Mouse (Mus musculus): ENCODE measurements around the gene Apobr.

The Apobr gene

DNA sequence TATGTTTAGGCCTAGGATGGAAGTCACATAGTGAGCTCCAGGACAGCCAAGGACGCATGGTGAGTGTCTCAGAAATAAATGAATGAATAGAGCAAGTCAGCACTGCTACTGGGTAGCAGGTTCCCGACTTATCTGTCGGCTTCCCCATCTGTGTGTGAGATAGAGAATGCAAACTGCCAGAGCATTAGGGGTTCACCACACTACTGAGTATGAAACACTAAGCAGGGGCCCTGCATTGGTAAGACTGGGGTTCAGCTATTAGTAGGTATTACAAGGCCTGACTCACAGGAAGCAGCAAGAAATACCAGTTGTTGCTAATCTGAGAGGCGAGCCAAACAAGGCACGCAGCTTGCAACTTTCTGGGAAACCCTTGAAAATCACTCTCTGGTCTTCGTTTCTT, 14.2 kb downstream of the Apobr start:
- DNase-seq (ENCODE audit: low spot score) = no peak

- DNase-seq (ENCODE audit: low spot score) = no peak
Observed at GRCm38 (mm10) chr7:126601896-126602295, 17.2 kb downstream of the Apobr start.

DNA sequence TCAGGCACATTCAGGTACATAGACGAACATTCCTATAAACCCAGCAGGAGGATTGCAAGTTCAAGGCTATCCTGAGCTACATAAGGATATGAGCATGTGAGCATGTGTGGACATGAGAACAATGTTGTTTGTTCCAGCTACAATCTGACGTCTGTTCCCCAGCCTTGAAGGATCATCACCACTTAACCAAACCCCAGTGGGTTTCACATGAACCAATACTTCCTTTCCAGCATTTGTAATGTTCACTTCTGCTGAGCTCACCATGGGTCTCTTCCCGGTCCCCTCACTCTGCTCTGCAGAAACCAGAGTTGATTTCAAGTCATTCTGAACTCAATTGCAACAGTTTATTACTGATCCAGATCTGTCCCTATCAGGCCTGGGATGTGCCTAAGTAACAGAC, 17.9 kb downstream of the Apobr start:
- DNase-seq (ENCODE audit: low spot score) = no peak

DNA sequence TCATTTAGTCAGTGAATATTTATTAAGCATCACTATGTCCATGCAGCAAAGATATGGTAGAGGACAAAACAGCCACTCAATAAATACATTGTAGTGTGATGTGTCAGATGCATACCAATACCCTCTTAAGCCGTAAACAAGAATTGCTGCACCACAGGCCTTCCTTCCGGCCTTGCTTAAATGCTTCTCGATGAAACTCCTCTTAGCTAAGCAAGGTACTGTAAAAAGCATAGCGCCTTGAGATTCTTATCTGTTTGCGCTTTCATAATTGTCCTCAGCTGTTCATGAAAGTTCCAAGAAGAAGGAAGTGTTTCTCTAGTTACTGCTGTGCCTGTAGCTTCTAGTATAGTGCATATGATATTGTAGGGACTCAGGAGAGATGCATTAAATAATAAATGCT, 21.9 kb downstream of the Apobr start:
- no peak for DNase-seq (ENCODE audit: low spot score)

DNA sequence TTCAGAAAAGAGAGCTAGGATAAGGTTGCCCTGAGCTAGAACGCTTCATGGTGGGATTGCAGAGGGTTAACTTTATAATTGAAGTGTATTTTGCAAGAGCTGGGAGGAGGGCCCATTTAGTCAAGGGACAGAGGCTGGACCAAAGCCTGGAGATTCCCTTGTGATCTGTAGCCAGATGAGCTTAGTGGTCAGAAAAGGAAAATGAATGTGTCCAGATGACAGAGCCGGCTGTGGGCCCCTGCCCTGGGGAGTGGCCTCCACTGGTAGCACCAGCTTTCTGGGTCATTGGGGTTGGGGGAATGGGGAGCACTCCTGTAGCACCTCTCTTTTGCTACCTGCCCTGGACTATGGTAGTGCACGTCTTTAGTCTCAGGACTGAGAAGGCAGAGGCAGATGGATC, 22.3 kb downstream of the Apobr start:
- DNase-seq (ENCODE audit: low spot score) = peak; percentile 92

- DNase-seq (ENCODE audit: low spot score) = no peak
Observed at GRCm38 (mm10) chr7:126607796-126608195, 23.1 kb downstream of the Apobr start.

- no peak for DNase-seq (ENCODE audit: low spot score)
Observed at GRCm38 (mm10) chr7:126612736-126613135, 28.0 kb downstream of the Apobr start.

DNA sequence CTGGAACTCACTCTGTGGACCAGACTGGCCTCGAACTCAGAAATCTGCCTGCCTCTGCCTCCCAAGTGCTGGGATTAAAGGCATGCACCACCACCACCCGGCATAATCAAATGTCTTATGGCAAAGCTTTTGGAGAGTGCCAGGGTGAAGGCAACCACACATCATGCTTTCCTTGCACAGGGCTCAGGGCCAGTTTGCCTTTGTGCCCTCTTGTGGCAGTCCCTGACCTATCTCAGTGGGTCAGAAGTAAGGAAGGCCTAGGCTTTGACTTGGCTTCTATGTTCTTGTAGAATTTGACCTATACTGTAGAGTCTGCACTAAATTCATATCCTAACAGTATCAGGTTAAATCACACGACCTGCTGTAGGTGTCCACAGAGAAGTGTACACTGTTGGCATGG, 32.0 kb downstream of the Apobr start:
- no peak for DNase-seq (ENCODE audit: low spot score)

GRCm38 (mm10) chr7:126619559-126620275, 35.0 kb downstream of the Apobr start:
- DNase-seq (ENCODE audit: low spot score) = peak; percentile 73

GRCm38 (mm10) chr7:126621452-126622359, 37.0 kb downstream of the Apobr start:
- DNase-seq (ENCODE audit: low spot score) = peak; percentile 46

- DNase-seq (ENCODE audit: low spot score) = no peak
Observed at GRCm38 (mm10) chr7:126623381-126623780, 38.6 kb downstream of the Apobr start.

GRCm38 (mm10) chr7:126624774-126625173, 40.0 kb downstream of the Apobr start:
- DNase-seq (ENCODE audit: low spot score) = no peak

DNA sequence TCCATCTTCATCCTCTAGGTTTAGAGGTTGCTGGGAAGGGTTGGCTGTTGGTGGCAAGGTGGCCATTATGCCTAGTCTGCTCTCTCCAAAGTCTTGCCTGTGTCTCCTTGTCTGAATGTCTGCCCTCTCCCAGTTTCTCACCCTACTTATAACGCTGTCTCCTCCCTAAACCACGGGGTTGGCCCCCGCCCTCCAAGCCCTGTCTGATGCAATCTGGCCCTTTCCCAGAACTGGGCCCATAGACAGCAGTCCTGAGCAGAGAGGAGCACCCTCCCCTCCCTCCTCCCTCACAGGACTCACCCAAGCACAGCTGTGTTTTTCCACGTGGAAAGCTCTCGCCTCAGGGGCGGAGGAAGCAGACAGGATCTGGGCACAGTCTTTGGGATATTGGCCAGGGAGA, 40.6 kb downstream of the Apobr start:
- peak; percentile 95 for DNase-seq (ENCODE audit: low spot score)

GRCm38 (mm10) chr7:126625807-126626600, 41.3 kb downstream of the Apobr start:
- peak; percentile 28 for DNase-seq (ENCODE audit: low spot score)

GRCm38 (mm10) chr7:126628111-126628510, 43.4 kb downstream of the Apobr start:
- DNase-seq (ENCODE audit: low spot score) = peak; percentile 65

- no peak for DNase-seq (ENCODE audit: low spot score)
Observed at GRCm38 (mm10) chr7:126629915-126630314, 45.2 kb downstream of the Apobr start.

DNA sequence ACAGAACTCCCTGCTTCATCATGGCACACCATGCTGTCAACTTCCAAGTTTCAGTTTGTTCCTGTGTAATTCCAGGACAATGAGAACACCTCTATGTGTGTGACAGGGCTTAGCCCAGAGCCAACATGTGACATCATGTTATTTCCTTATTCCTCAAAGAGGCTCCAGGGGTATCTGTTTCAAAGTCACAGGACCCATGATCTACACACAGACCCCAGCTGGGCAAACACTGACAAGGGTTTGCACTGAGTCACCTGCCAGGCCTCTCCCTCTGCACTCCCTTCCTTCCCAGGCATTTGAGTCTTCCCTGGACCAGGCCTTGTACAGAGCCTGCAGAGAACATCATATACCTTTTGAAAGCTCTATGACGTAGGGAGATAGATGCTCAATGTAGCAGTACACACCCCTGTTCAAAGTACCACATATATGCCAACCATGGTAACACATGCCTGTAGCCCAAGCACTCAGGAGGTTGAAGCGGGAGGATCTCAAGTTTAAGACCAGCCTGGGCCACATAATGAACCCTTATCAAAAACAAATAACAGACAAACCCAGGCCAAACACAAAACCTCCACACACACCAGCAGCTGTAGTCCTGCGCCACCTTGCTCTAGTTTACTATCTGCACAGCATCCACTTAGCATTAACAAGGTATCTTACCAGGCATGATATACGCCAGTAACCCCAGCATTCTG, 46.2 kb downstream of the Apobr start, which contains the start of gene Nupr1:
Gene Nupr1 (minus strand): TSS at position 38 of the 695 bp plus-strand sequence.
- DNase-seq (ENCODE audit: low spot score) = no peak

GRCm38 (mm10) chr7:126632478-126632877, 47.7 kb downstream of the Apobr start:
- DNase-seq (ENCODE audit: low spot score) = no peak

GRCm38 (mm10) chr7:126635375-126635774, 50.6 kb downstream of the Apobr start:
- no peak for DNase-seq (ENCODE audit: low spot score)

DNA sequence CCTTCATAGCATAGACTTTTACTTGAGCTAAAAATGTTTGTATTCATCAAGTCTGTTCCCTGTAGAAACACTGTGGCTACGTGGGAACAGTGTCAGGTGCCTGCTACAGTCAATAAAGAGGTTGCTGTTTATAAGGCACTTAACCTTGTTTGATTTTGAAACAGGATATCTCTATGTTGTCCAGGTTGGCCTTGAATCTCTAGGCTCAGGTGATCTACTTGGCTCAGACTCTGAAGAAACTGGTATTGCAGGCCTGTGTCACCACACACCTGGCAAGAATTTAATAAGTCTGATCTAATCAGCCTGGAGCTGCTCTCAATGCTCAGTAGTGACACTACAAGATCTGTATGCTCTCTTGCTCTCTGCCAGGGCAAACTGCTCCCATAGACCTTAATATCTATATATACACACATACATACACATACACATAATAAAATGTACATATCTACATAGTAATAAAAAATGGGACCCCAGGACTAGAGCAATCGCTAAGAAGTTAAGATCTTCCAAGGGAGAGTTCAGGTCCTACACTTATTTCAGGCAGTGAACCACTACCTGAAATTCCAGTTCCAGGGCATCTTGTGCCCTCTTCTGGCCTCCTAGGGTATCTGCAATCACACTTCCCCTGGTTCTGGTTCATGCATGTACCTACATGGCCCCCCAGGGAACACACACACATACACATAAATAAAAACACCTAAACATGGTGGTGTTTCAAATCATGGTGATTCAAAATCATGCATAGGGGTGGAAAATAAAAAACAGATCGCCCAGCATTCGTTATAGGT, 52.2 kb downstream of the Apobr start:
- peak; percentile 70 for DNase-seq (ENCODE audit: low spot score)
